In genomic region chr1:155482760-155483159, GRCm38 (mm10) we compare ENCODE assay signal across 22 mouse cellular contexts.
DNase-seq lines count a peak whose midpoint lies in the region; ATAC-seq and TF ChIP-seq lines count a peak whose summit lies in the region.
"Had no signal": no experiment of that assay in that cellular context is flagged by ENCODE, and none has a peak within 500 bp of the region (broad histone marks: within the 10 kb centered on the region; RNA-seq: fewer than 3 reads in every experiment).

No protein-coding gene starts in this region.

- WGBS in lung, embryonic 16.5 days = 51% methylated on average over 5 of the region's 5 CpGs
- WGBS in embryonic facial prominence, embryonic 12.5 days = 15% methylated on average over 5 of the region's 5 CpGs
- 27% methylated on average over 5 of the region's 5 CpGs for WGBS in embryonic facial prominence, embryonic 15.5 days
- WGBS in limb, embryonic 14.5 days = 11% methylated on average over 5 of the region's 5 CpGs

- H3K9me3 ChIP-seq in lung, embryonic 16.5 days (ENCODE audit: control insufficient read depth, low read length) = no peaks in the 10 kb centered on the region
- H3K9me3 ChIP-seq in embryonic facial prominence, embryonic 12.5 days = no peaks in the 10 kb centered on the region
- H3K9me3 ChIP-seq in embryonic facial prominence, embryonic 15.5 days (replicated peaks) = no peaks in the 10 kb centered on the region
- no peaks in the 10 kb centered on the region for H3K9me3 ChIP-seq in limb, embryonic 14.5 days (ENCODE audit: control insufficient read depth, low read length)
- H3K9me3 ChIP-seq: forebrain, embryonic 15.5 days; heart, embryonic 15.5 days; liver, embryonic 13.5 days; megakaryocyte, embryonic 14.5 days had no signal

- H3K4me1 ChIP-seq in lung, embryonic 16.5 days (replicated peaks; ENCODE audit: control insufficient read depth, insufficient read depth, low read length) = peaks cover 17% of the 10 kb centered on the region
- peaks cover 16% of the 10 kb centered on the region for H3K4me1 ChIP-seq in embryonic facial prominence, embryonic 12.5 days
- H3K4me1 ChIP-seq in embryonic facial prominence, embryonic 15.5 days = peaks cover 25% of the 10 kb centered on the region
- peaks cover 23% of the 10 kb centered on the region for H3K4me1 ChIP-seq in limb, embryonic 14.5 days (ENCODE audit: control insufficient read depth, insufficient read depth, low read length)
- H3K4me1 ChIP-seq: megakaryocyte, embryonic 14.5 days had no signal

- 0 out of 2 replicates have a peak, but pooled peaks have one; percentile 15 for ATAC-seq in lung, embryonic 16.5 days (ENCODE audit: low read depth)
- ATAC-seq in embryonic facial prominence, embryonic 12.5 days (ENCODE audit: insufficient number of reproducible peaks, insufficient read depth, low FRiP score, low TSS enrichment) = peak; percentile 47; the same call in 1 of the 2 replicates
- ATAC-seq in embryonic facial prominence, embryonic 15.5 days (ENCODE audit: insufficient number of reproducible peaks, low FRiP score, low TSS enrichment, low read depth) = peak; percentile 79
- 0 out of 2 replicates have a peak, but pooled peaks have one; percentile 34 for ATAC-seq in limb, embryonic 14.5 days (ENCODE audit: low FRiP score, low read depth)
- ATAC-seq: forebrain, embryonic 15.5 days had no signal

- no peak overlapping the region for H3K4me2 ChIP-seq in lung, embryonic 16.5 days (ENCODE audit: low read depth, low read length)
- no peak overlapping the region for H3K4me2 ChIP-seq in embryonic facial prominence, embryonic 12.5 days (replicated peaks)
- peak overlapping the region; percentile 17; the same call in 1 of the 2 replicates for H3K4me2 ChIP-seq in embryonic facial prominence, embryonic 15.5 days (replicated peaks)
- H3K4me2 ChIP-seq in limb, embryonic 14.5 days (replicated peaks; ENCODE audit: low read depth, low read length, severe bottlenecking) = no peak overlapping the region
- H3K4me2 ChIP-seq: forebrain, embryonic 15.5 days; heart, embryonic 15.5 days; liver, embryonic 13.5 days had no signal

- no peak overlapping the region for H3K27ac ChIP-seq in lung, embryonic 16.5 days (ENCODE audit: low read length)
- H3K27ac ChIP-seq in embryonic facial prominence, embryonic 12.5 days = no peak overlapping the region
- H3K27ac ChIP-seq in embryonic facial prominence, embryonic 15.5 days (replicated peaks) = no peak overlapping the region
- H3K27ac ChIP-seq in limb, embryonic 14.5 days (replicated peaks; ENCODE audit: low read depth, low read length) = no peak overlapping the region
- H3K27ac ChIP-seq: forebrain, embryonic 15.5 days; heart, embryonic 15.5 days; liver, embryonic 13.5 days; stomach, postnatal 0 days had no signal

- H3K9ac ChIP-seq in lung, embryonic 16.5 days (ENCODE audit: low read length) = no peak overlapping the region
- no peak overlapping the region for H3K9ac ChIP-seq in embryonic facial prominence, embryonic 12.5 days
- no peak overlapping the region for H3K9ac ChIP-seq in embryonic facial prominence, embryonic 15.5 days
- H3K9ac ChIP-seq in limb, embryonic 14.5 days (ENCODE audit: low read depth, low read length, severe bottlenecking) = no peak overlapping the region
- H3K9ac ChIP-seq: forebrain, embryonic 15.5 days; heart, embryonic 15.5 days; liver, embryonic 13.5 days had no signal

- no peak for DNase-seq in lung, postnatal 4 days
- DNase-seq in limb, embryonic 14.5 days (ENCODE audit: low spot score) = peak; percentile 45
- DNase-seq in cerebellum, adult 9-11 months = no peak
- DNase-seq in retina, embryonic 14.5 days (ENCODE audit: low spot score) = no peak
- DNase-seq: adrenal gland, adult 2 months; cerebellum, adult 11 months; cerebellum, postnatal 14 days; heart, postnatal 36 days; kidney, adult 9 months; kidney, postnatal 14 days; liver, embryonic 13.5 days; lung, adult 2 months; right cerebral cortex, postnatal 14 days; thymus, adult 2 months; thymus, postnatal 4 days had no signal

- no peak for TF ChIP-seq POLR2A in limb, embryonic 14.5 days (IDR thresholded peaks at IDR 0.05; ENCODE audit: borderline replicate concordance, extremely low read depth, insufficient read depth, insufficient read length)

- no peaks in the 10 kb centered on the region for H3K36me3 ChIP-seq in lung, embryonic 16.5 days (ENCODE audit: control insufficient read depth, insufficient read depth, low read length)
- no peaks in the 10 kb centered on the region for H3K36me3 ChIP-seq in embryonic facial prominence, embryonic 12.5 days
- H3K36me3 ChIP-seq in embryonic facial prominence, embryonic 15.5 days = no peaks in the 10 kb centered on the region
- H3K36me3 ChIP-seq in limb, embryonic 14.5 days (ENCODE audit: control insufficient read depth, insufficient read depth, low read length) = no peaks in the 10 kb centered on the region
- H3K36me3 ChIP-seq: forebrain, embryonic 15.5 days; heart, embryonic 15.5 days; liver, embryonic 13.5 days had no signal

- H3K27me3 ChIP-seq in lung, embryonic 16.5 days (ENCODE audit: control insufficient read depth, insufficient read depth, low read depth, low read length) = no peaks in the 10 kb centered on the region
- H3K27me3 ChIP-seq in embryonic facial prominence, embryonic 12.5 days = no peaks in the 10 kb centered on the region
- peaks cover under 1% of the 10 kb centered on the region; the same call in 1 of the 2 replicates for H3K27me3 ChIP-seq in embryonic facial prominence, embryonic 15.5 days
- H3K27me3 ChIP-seq in limb, embryonic 14.5 days (ENCODE audit: control insufficient read depth, insufficient read depth, low read length) = no peaks in the 10 kb centered on the region
- H3K27me3 ChIP-seq: forebrain, embryonic 15.5 days; heart, embryonic 15.5 days; liver, embryonic 13.5 days had no signal

- no peak overlapping the region for H3K4me3 ChIP-seq in lung, embryonic 16.5 days (ENCODE audit: low read length)
- no peak overlapping the region for H3K4me3 ChIP-seq in embryonic facial prominence, embryonic 12.5 days
- no peak overlapping the region for H3K4me3 ChIP-seq in embryonic facial prominence, embryonic 15.5 days (replicated peaks)
- H3K4me3 ChIP-seq in limb, embryonic 14.5 days (replicated peaks; ENCODE audit: low read length) = no peak overlapping the region
- H3K4me3 ChIP-seq: forebrain, embryonic 15.5 days; heart, embryonic 15.5 days; liver, embryonic 13.5 days; megakaryocyte, embryonic 14.5 days had no signal

Comparison
In these comparisons a context has a peak if more than half of its experiments do, and no peak if none do; other contexts are left out.
1. ATAC-seq: peak in every context shown above with its lines; median percentile 79 in embryonic facial prominence, embryonic 15.5 days; 47 in embryonic facial prominence, embryonic 12.5 days; 34 in limb, embryonic 14.5 days; 15 in lung, embryonic 16.5 days.